Mouse (Mus musculus) cortical plate, adult 2 months (tissue): ENCODE measurements around the gene Atp7a.

ENCODE experiments used
- CTCF ChIP-seq: fragments of 200-500 bp; IDR thresholded peaks from 2 replicates; pipeline ENCODE4 v1.5.1; 2011; ENCODE audit warnings: mild to moderate bottlenecking, control low read depth, low read length; ENCODE audit not compliant: insufficient read depth; ENCODE audit errors: extremely low read depth
- POLR2A ChIP-seq: fragments of 200-500 bp; IDR thresholded peaks from 2 replicates; pipeline ENCODE4 v1.6.1; 2011; ENCODE audit warnings: mild to moderate bottlenecking, low read length, control low read depth; ENCODE audit not compliant: insufficient read depth; ENCODE audit errors: extremely low read depth

- TF ChIP-seq CTCF = no peak
- no peak for TF ChIP-seq POLR2A
Observed at GRCm38 (mm10) chrX:106129877-106130276, 102.8 kb downstream of the Atp7a start.
